Mouse (Mus musculus) forebrain, embryonic 15.5 days (tissue): ENCODE measurements at regions not wholly inside any gene's neighbourhood (a gene's known extent, or its start where the extent isn't known, plus 50 kb on each side); places are given as distances from the start of the nearest gene placed in this dataset.

ENCODE experiments used
- ATAC-seq: fragments of 200-750 bp; cut with Nextera tagmentation; replicated peaks from 2 replicates; pipeline ENCODE4 v1.8.0; 2017; ENCODE audit warnings: mild to moderate bottlenecking, moderate TSS enrichment, moderate library complexity
- H3K27ac ChIP-seq: fragments of 300-500 bp; sonication (generic); replicated peaks from 2 replicates; pipeline ENCODE4 v1.5.1; 2015; ENCODE audit warnings: mild to moderate bottlenecking, inconsistent platforms
- H3K27me3 ChIP-seq: fragments of 300-500 bp; sonication (generic); 2 replicates; pipeline ENCODE4 v1.6.1; 2015; ENCODE audit warnings: inconsistent platforms
- H3K36me3 ChIP-seq: fragments of 300-500 bp; sonication (generic); 2 replicates; pipeline ENCODE4 v1.6.1; 2015; ENCODE audit warnings: mild to moderate bottlenecking, inconsistent platforms
- H3K4me1 ChIP-seq: fragments of 300-500 bp; sonication (generic); 2 replicates; pipeline ENCODE4 v1.6.1; 2015; ENCODE audit warnings: inconsistent platforms
- H3K4me2 ChIP-seq: fragments of 300-500 bp; sonication (generic); replicated peaks from 2 replicates; pipeline ENCODE4 v1.6.1; 2015; ENCODE audit warnings: mild to moderate bottlenecking, inconsistent platforms
- H3K4me3 ChIP-seq: fragments of 300-500 bp; sonication (generic); 2 replicates; pipeline ENCODE4 v1.5.1; 2015; ENCODE audit warnings: mild to moderate bottlenecking, inconsistent platforms
- H3K9ac ChIP-seq: fragments of 300-500 bp; sonication (generic); replicated peaks from 2 replicates; pipeline ENCODE4 v1.6.1; 2015; ENCODE audit warnings: mild to moderate bottlenecking, inconsistent platforms
- H3K9me3 ChIP-seq: fragments of 300-500 bp; sonication (generic); 2 replicates; pipeline ENCODE4 v1.6.1; 2016; ENCODE audit warnings: inconsistent platforms
- WGBS: fragments of 180-500 bp; shearing (Covaris S2); methylation state at CpG from one replicate; pipeline ENCODE4 v1.1.7; 2015; ENCODE audit warnings: mixed read lengths; 5-methylcytosine and 5-hydroxymethylcytosine counted together

DNA sequence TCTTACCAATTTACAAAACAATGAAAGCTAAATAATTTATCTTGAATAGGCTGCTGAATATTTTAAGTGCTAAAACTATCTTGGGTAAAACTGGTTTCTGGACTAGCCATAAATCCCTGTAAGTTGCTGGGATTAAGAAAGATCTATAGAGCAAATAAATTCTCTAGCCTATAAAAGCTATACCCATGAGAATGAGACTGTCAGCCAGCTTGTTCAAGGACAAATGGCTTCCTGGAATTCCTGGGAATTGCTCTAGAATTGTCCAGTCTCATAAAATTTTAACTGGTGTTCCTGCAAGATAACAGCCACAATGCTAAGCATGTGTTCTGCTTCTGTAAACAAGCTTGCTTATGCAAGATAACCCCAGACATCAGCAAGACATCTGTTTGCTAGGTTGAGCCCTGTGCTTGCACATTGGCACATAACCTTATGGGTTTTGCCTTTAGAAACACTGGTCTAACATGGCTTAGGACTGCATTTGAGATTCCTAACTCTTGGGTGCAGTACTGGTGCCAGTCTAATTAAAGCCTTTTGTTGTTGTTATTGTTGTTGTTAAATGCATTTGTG is 180.2 kb upstream of the Syt10 start:
- no peaks in the 10 kb centered on the region for H3K4me1 ChIP-seq
- no peak for ATAC-seq
- no peaks in the 10 kb centered on the region for H3K27me3 ChIP-seq
- H3K9me3 ChIP-seq, result no peaks in the 10 kb centered on the region
- no peak overlapping the region for H3K4me2 ChIP-seq
- H3K4me3 ChIP-seq, result no peak overlapping the region
- no peak overlapping the region for H3K27ac ChIP-seq
- no peaks in the 10 kb centered on the region for H3K36me3 ChIP-seq
- H3K9ac ChIP-seq, result no peak overlapping the region

GRCm38 (mm10) chr15:90023164-90023563 is 181.5 kb upstream of the Syt10 start:
- no peak for ATAC-seq
- Histone ChIP-seq H3K9me3 (no peaks in the 10 kb centered on the region), H3K27me3 (no peaks in the 10 kb centered on the region), H3K4me2 (no peak overlapping the region), H3K27ac (no peak overlapping the region), H3K36me3 (no peaks in the 10 kb centered on the region), H3K9ac (no peak overlapping the region), H3K4me3 (no peak overlapping the region), H3K4me1 (no peaks in the 10 kb centered on the region)
- WGBS, result 48% methylated on average over 4 of the region's 4 CpGs

DNA sequence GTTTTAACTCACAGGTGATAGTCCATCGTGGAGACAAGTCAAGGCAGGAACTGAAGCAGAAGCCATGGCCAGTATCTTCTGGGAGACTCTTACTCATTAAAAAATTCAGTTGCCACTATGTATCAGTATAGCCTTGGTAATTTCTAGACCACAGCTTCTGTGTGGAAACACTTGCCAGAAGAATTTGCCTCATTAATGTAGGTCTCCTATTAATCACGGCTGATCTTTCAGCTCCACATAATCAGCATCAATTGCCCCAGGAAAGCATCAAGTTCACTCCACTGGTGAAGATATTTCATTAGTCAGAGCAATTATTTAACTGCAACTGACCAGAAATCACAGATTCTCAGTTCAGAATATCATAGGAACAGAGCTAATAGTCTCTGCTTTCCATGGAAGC is 189.8 kb upstream of the Alg10b start:
- H3K36me3 ChIP-seq, result no peaks in the 10 kb centered on the region
- H3K4me3 ChIP-seq, result no peak overlapping the region
- no peak for ATAC-seq
- no peak overlapping the region for H3K9ac ChIP-seq
- H3K4me2 ChIP-seq, result no peak overlapping the region
- WGBS, result 70% methylated on average over 2 of the region's 2 CpGs
- H3K27me3 ChIP-seq, result no peaks in the 10 kb centered on the region
- no peak overlapping the region for H3K27ac ChIP-seq
- no peaks in the 10 kb centered on the region for H3K9me3 ChIP-seq
- no peaks in the 10 kb centered on the region for H3K4me1 ChIP-seq

GRCm38 (mm10) chr15:90045683-90046082 is 178.4 kb upstream of the Alg10b start:
- no peak for ATAC-seq
- no peak overlapping the region for H3K27ac ChIP-seq
- H3K4me2 ChIP-seq, result no peak overlapping the region
- no peak overlapping the region for H3K9ac ChIP-seq
- no peaks in the 10 kb centered on the region for H3K27me3 ChIP-seq
- H3K4me1 ChIP-seq, result no peaks in the 10 kb centered on the region
- no peak overlapping the region for H3K4me3 ChIP-seq
- 84% methylated on average over 5 of the region's 5 CpGs for WGBS
- no peaks in the 10 kb centered on the region for H3K9me3 ChIP-seq
- H3K36me3 ChIP-seq, result no peaks in the 10 kb centered on the region

GRCm38 (mm10) chr15:90062021-90062420 is 162.1 kb upstream of the Alg10b start:
- Histone ChIP-seq H3K4me1 (no peaks in the 10 kb centered on the region), H3K9me3 (no peaks in the 10 kb centered on the region), H3K9ac (no peak overlapping the region), H3K4me2 (no peak overlapping the region), H3K4me3 (no peak overlapping the region), H3K27me3 (no peaks in the 10 kb centered on the region), H3K27ac (no peak overlapping the region), H3K36me3 (no peaks in the 10 kb centered on the region)
- WGBS, result 89% methylated on average over 7 of the region's 7 CpGs
- no peak for ATAC-seq

GRCm38 (mm10) chr15:90065768-90066167 is 158.3 kb upstream of the Alg10b start:
- Histone ChIP-seq H3K36me3 (no peaks in the 10 kb centered on the region), H3K4me1 (no peaks in the 10 kb centered on the region), H3K4me3 (no peak overlapping the region), H3K4me2 (no peak overlapping the region), H3K27me3 (no peaks in the 10 kb centered on the region), H3K9ac (no peak overlapping the region), H3K27ac (no peak overlapping the region), H3K9me3 (no peaks in the 10 kb centered on the region)
- 92% methylated on average over 3 of the region's 3 CpGs for whole genome bisulfite sequencing
- ATAC-seq, result no peak

- Histone ChIP-seq H3K4me3 (no peak overlapping the region), H3K36me3 (no peaks in the 10 kb centered on the region), H3K27ac (no peak overlapping the region), H3K4me1 (no peaks in the 10 kb centered on the region), H3K4me2 (no peak overlapping the region), H3K27me3 (no peaks in the 10 kb centered on the region), H3K9me3 (no peaks in the 10 kb centered on the region), H3K9ac (no peak overlapping the region)
- WGBS, result 68% methylated on average over 6 of the region's 6 CpGs
- peak; percentile 43; the same call in 1 of the 2 replicates for ATAC-seq
Observed at GRCm38 (mm10) chr15:90072078-90072477, 152.0 kb upstream of the Alg10b start.

- no peak for ATAC-seq
- H3K4me2 ChIP-seq, result no peak overlapping the region
- H3K9me3 ChIP-seq, result no peaks in the 10 kb centered on the region
- H3K36me3 ChIP-seq, result no peaks in the 10 kb centered on the region
- no peaks in the 10 kb centered on the region for H3K4me1 ChIP-seq
- 83% methylated on average over 9 of the region's 9 CpGs for whole genome bisulfite sequencing
- H3K27me3 ChIP-seq, result no peaks in the 10 kb centered on the region
- H3K4me3 ChIP-seq, result no peak overlapping the region
- H3K27ac ChIP-seq, result no peak overlapping the region
- H3K9ac ChIP-seq, result no peak overlapping the region
Observed at GRCm38 (mm10) chr15:90082175-90082951, 141.7 kb upstream of the Alg10b start.

DNA sequence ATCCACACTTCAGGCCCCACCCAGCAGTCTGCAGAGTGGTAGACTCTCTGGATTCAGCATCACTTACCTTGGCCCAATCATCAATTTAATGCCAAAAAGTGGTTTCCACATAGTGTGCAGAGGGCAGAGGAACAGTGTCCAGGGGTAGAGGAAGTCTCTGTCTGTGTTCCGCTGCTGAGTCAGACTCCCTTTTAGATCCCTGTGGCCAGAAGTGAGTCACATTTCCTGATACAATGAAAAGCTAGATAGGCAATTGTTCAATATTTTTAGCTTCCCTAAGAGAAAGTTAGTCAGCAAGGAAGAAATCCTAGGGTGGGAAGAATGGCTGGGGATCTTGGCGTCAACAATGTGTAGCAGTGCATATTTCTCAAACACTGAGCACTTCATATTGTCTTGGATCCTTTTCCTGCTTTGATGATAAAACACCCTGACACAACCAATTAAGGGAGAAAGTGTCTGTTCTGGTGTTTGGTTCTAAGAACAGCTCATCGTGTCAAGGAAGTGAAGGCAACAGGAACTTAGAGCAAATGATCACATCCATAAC is 114.6 kb upstream of the Alg10b start:
- no peak overlapping the region for H3K4me3 ChIP-seq
- H3K36me3 ChIP-seq, result no peaks in the 10 kb centered on the region
- no peaks in the 10 kb centered on the region for H3K9me3 ChIP-seq
- H3K9ac ChIP-seq, result no peak overlapping the region
- no peak overlapping the region for H3K27ac ChIP-seq
- no peak for ATAC-seq
- H3K4me1 ChIP-seq, result no peaks in the 10 kb centered on the region
- WGBS, result 95% methylated on average over 3 of the region's 3 CpGs
- H3K4me2 ChIP-seq, result no peak overlapping the region
- H3K27me3 ChIP-seq, result no peaks in the 10 kb centered on the region

GRCm38 (mm10) chr15:90113611-90114010 is 110.5 kb upstream of the Alg10b start:
- ATAC-seq, result no peak

DNA sequence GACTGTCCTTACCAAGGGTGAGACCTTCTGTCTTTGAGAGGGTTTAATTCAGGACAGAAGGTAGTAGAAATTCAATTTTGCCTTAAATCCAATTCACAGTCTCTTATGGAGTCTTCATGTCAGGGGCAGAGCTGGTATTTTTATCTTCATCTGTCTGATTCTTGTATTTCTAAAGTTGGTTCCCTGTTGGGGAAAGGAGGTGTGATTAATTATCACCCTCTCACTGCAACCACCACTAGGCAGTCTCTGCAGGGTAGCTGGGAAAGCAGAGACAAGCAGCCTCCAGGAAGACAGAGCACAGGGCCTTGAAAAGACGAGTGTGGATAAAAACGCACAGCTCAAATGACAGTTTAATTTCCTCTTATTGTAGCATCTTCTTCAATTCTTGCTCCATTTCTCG is 104.4 kb upstream of the Alg10b start:
- no peaks in the 10 kb centered on the region for H3K9me3 ChIP-seq
- no peaks in the 10 kb centered on the region for H3K36me3 ChIP-seq
- no peaks in the 10 kb centered on the region for H3K4me1 ChIP-seq
- no peak for ATAC-seq
- H3K4me3 ChIP-seq, result no peak overlapping the region
- no peak overlapping the region for H3K4me2 ChIP-seq
- H3K9ac ChIP-seq, result no peak overlapping the region
- H3K27me3 ChIP-seq, result no peaks in the 10 kb centered on the region
- H3K27ac ChIP-seq, result no peak overlapping the region
- WGBS, result 81% methylated on average over 3 of the region's 3 CpGs

More at GRCm38 (mm10) chr15:90113611-90114010, 110.5 kb upstream of the Alg10b start:
- Histone ChIP-seq H3K4me2 (no peak overlapping the region), H3K9me3 (no peaks in the 10 kb centered on the region), H3K4me1 (no peaks in the 10 kb centered on the region), H3K4me3 (no peak overlapping the region), H3K27me3 (no peaks in the 10 kb centered on the region), H3K36me3 (no peaks in the 10 kb centered on the region), H3K27ac (no peak overlapping the region), H3K9ac (no peak overlapping the region)
- WGBS, result 77% methylated on average over 3 of the region's 3 CpGs

- Histone ChIP-seq H3K4me2 (no peak overlapping the region), H3K27ac (no peak overlapping the region), H3K9ac (no peak overlapping the region), H3K27me3 (no peaks in the 10 kb centered on the region), H3K4me3 (no peak overlapping the region), H3K9me3 (no peaks in the 10 kb centered on the region), H3K4me1 (no peaks in the 10 kb centered on the region), H3K36me3 (no peaks in the 10 kb centered on the region)
- no peak for ATAC-seq
- WGBS, result 94% methylated on average over 8 of the region's 8 CpGs
Observed at GRCm38 (mm10) chr15:90123999-90124398, 100.1 kb upstream of the Alg10b start.

DNA sequence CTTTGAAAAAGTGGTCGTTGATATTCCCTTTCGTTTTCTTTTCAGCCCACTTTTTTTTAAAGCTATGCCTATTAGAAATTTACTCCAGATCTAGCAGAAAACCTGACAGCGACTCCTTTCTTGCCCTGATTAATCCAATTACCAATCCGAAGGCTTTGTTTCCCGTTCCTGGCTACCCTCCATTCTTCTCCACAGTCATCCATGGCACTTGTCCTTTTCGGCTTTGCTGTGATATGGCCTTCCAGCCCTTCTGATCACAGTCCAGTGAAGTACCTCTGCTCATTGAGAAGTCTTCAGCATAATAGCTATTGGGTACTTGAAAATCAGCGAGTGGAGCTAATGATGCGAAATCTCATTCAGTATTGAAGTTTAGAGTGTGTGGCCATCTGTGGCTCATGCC is 99.0 kb upstream of the Alg10b start:
- Histone ChIP-seq H3K9me3 (no peaks in the 10 kb centered on the region), H3K9ac (no peak overlapping the region), H3K27me3 (no peaks in the 10 kb centered on the region), H3K36me3 (no peaks in the 10 kb centered on the region), H3K27ac (no peak overlapping the region), H3K4me2 (no peak overlapping the region), H3K4me1 (no peaks in the 10 kb centered on the region), H3K4me3 (no peak overlapping the region)
- WGBS, result 13% methylated on average over 8 of the region's 8 CpGs
- no peak for ATAC-seq
